Mouse (Mus musculus) limb, embryonic 14.5 days (tissue): Measurements from ENCODE around the gene BC028528. TPM values are rescaled to one million over a fixed set of nuclear protein-coding genes. Genes with fewer than 3 reads are reported as not detected.
"Not testable (repeated sequence)": the region's sequence is repeated elsewhere in the genome, so short reads cannot be mapped to it uniquely, and the experiment has no call there.

Experiments used
- ATAC-seq: fragments of 200-750 bp; cut with Nextera tagmentation; 2 replicates; pipeline ENCODE4 v1.8.0; 2017; ENCODE audit warnings: low read depth, moderate number of reproducible peaks, moderate TSS enrichment; ENCODE audit not compliant: low FRiP score
- DNase-seq: peaks from one replicate; pipeline ENCODE4 v3.0.0-alpha.2; 2015; ENCODE audit warnings: low spot score
- H3K27ac ChIP-seq: fragments of 300-500 bp; sonication (generic); replicated peaks from 2 replicates; pipeline ENCODE4 v1.5.1; 2014; ENCODE audit warnings: low read depth, mild to moderate bottlenecking, low read length, moderate library complexity, mixed read lengths
- H3K27me3 ChIP-seq: fragments of 300-500 bp; sonication (generic); 2 replicates; pipeline ENCODE4 v1.6.1; 2014; ENCODE audit warnings: low read length, mixed read lengths; ENCODE audit not compliant: control insufficient read depth, insufficient read depth
- H3K36me3 ChIP-seq: fragments of 300-500 bp; sonication (generic); 2 replicates; pipeline ENCODE4 v1.6.1; 2014; ENCODE audit warnings: mild to moderate bottlenecking, low read length, moderate library complexity, mixed read lengths; ENCODE audit not compliant: control insufficient read depth, insufficient read depth
- H3K4me1 ChIP-seq: fragments of 300-500 bp; sonication (generic); 2 replicates; pipeline ENCODE4 v1.6.1; 2014; ENCODE audit warnings: antibody characterized with exemption, low read length, mixed read lengths; ENCODE audit not compliant: control insufficient read depth, insufficient read depth
- H3K4me2 ChIP-seq: fragments of 300-500 bp; sonication (generic); replicated peaks from 2 replicates; pipeline ENCODE4 v1.6.1; 2014; ENCODE audit warnings: low read depth, mild to moderate bottlenecking, low read length, moderate library complexity; ENCODE audit not compliant: severe bottlenecking
- H3K4me3 ChIP-seq: fragments of 300-500 bp; sonication (generic); replicated peaks from 2 replicates; pipeline ENCODE4 v1.5.1; 2014; ENCODE audit warnings: low read length
- H3K9ac ChIP-seq: fragments of 300-500 bp; sonication (generic); 2 replicates; pipeline ENCODE4 v1.6.1; 2014; ENCODE audit warnings: mild to moderate bottlenecking, low read depth, low read length, moderate library complexity; ENCODE audit not compliant: severe bottlenecking
- H3K9me3 ChIP-seq: fragments of 300-500 bp; sonication (generic); 2 replicates; pipeline ENCODE4 v1.6.1; 2016; ENCODE audit warnings: low read length; ENCODE audit not compliant: control insufficient read depth
- POLR2A ChIP-seq: fragments of 200-500 bp; IDR thresholded peaks from 2 replicates; pipeline ENCODE4 v1.8.0; 2012; ENCODE audit warnings: inconsistent platforms, mild to moderate bottlenecking, moderate library complexity, borderline replicate concordance; ENCODE audit not compliant: insufficient read depth, insufficient read length; ENCODE audit errors: extremely low read depth
- WGBS: fragments of 180-500 bp; shearing (Covaris S2); extraction: QIAGEN DNeasy Blood & Tissue Kit; methylation state at CpG from one replicate; pipeline ENCODE4 v1.1.7; 2014; 5-methylcytosine and 5-hydroxymethylcytosine counted together
- polyA plus RNA-seq, 2 experiments: library from polyadenylated mRNA; depleted of rRNA in 1 of 2; stranded (reverse) in 1 of 2; unstranded in 1 of 2; fragments of >200 nt; fragmentation: Nextera tagmentation in 1 of 2; extraction: Ambion mirVana in 1 of 2; gene quantifications; 2 replicates each; pipeline versions ENCODE4 v1.2.1 to v1.2.3; 2012 to 2014

BC028528 gene
- polyA plus RNA-seq, 2 experiments = 16.6 to 20.6 TPM

GRCm38 (mm10) chr3:95928658-95929503, 37.1 kb upstream of the BC028528 start, which contains the start of gene Anp32e:
Anp32e (plus strand) TSS chr3:95929246.
- no peak for TF ChIP-seq POLR2A
- Histone ChIP-seq H3K4me1 (0 out of 2 replicates have a peak, but pooled peaks cover 6% of the 10 kb centered on the region), H3K27ac (peak within 1 kb of the TSS; percentile 96), H3K4me3 (peak within 1 kb of the TSS; percentile 90), H3K9ac (peak within 1 kb of the TSS; percentile 98), H3K27me3 (no peaks in the 10 kb centered on the region), H3K36me3 (peaks cover 5% of the 10 kb centered on the region), H3K9me3 (no peaks in the 10 kb centered on the region), H3K4me2 (peak within 1 kb of the TSS; percentile 63)
- peak; percentile 100 for DNase-seq
- peak; percentile 99 for ATAC-seq
- WGBS = under 1% methylated on average over 48 of the region's 49 CpGs

GRCm38 (mm10) chr3:95928261-95928657, 36.5 kb upstream of the BC028528 start:
- ATAC-seq = no peak
- Histone ChIP-seq H3K4me2 (peak overlapping the region; percentile 63), H3K27ac (peak overlapping the region; percentile 56), H3K27me3 (no peaks in the 10 kb centered on the region), H3K9me3 (no peaks in the 10 kb centered on the region), H3K4me3 (peak overlapping the region; percentile 90), H3K36me3 (no peaks in the 10 kb centered on the region), H3K4me1 (0 out of 2 replicates have a peak, but pooled peaks cover 6% of the 10 kb centered on the region), H3K9ac (peak overlapping the region; percentile 61; the same call in 1 of the 2 replicates)
- WGBS = 70% methylated on average over 6 of the region's 6 CpGs
- no peak for DNase-seq
- no peak for TF ChIP-seq POLR2A

- H3K27ac ChIP-seq = no peak overlapping the region
- no peaks in the 10 kb centered on the region for H3K4me1 ChIP-seq
- no peak for TF ChIP-seq POLR2A
- H3K36me3 ChIP-seq = no peaks in the 10 kb centered on the region
- ATAC-seq (no peak), DNase-seq (no peak)
- WGBS = 83% methylated on average over 5 of the region's 5 CpGs
- no peaks in the 10 kb centered on the region for H3K27me3 ChIP-seq
- no peak overlapping the region for H3K4me2 ChIP-seq
- H3K4me3 ChIP-seq = no peak overlapping the region
- H3K9me3 ChIP-seq = no peaks in the 10 kb centered on the region
- H3K9ac ChIP-seq = no peak overlapping the region
These were observed 33.3 kb upstream of the BC028528 start for GRCm38 (mm10) chr3:95925087-95925486.

GRCm38 (mm10) chr3:95924185-95924584, 32.4 kb upstream of the BC028528 start:
- Histone ChIP-seq H3K4me3 (no peak overlapping the region), H3K27me3 (no peaks in the 10 kb centered on the region), H3K4me1 (no peaks in the 10 kb centered on the region), H3K9me3 (no peaks in the 10 kb centered on the region), H3K36me3 (no peaks in the 10 kb centered on the region), H3K9ac (no peak overlapping the region), H3K4me2 (no peak overlapping the region), H3K27ac (no peak overlapping the region)
- no peak for ATAC-seq
- no peak for DNase-seq
- no peak for TF ChIP-seq POLR2A
- 74% methylated on average over 4 of the region's 4 CpGs for WGBS

- not testable (repeated sequence) for H3K27me3 ChIP-seq, H3K4me2 ChIP-seq, H3K4me3 ChIP-seq, DNase-seq, H3K36me3 ChIP-seq, ATAC-seq, H3K9me3 ChIP-seq, H3K27ac ChIP-seq, H3K9ac ChIP-seq, H3K4me1 ChIP-seq
- 89% methylated on average over 7 of the region's 7 CpGs for WGBS
These were observed 31.6 kb upstream of the BC028528 start for GRCm38 (mm10) chr3:95923429-95923828.

GRCm38 (mm10) chr3:95920532-95920931, 28.7 kb upstream of the BC028528 start:
- ATAC-seq, DNase-seq, H3K9me3 ChIP-seq, H3K9ac ChIP-seq, H3K27ac ChIP-seq, H3K4me2 ChIP-seq, H3K36me3 ChIP-seq, H3K4me3 ChIP-seq, H3K27me3 ChIP-seq, H3K4me1 ChIP-seq: not testable (repeated sequence)
- WGBS = 57% methylated on average over 2 of the region's 2 CpGs
